Mouse (Mus musculus): ENCODE data around the gene Lpcat1. TPM values are rescaled to one million over a fixed set of nuclear protein-coding genes. Genes with fewer than 3 reads are reported as not detected.

Gene Lpcat1
- polyA plus RNA-seq, 1 experiment from 2014 or later, result 48.5 TPM

- no peak overlapping the region for H3K27ac ChIP-seq
- no peak for ATAC-seq
- no peaks in the 10 kb centered on the region; the same call in 1 of the 2 replicates for H3K36me3 ChIP-seq (ENCODE audit: poor library complexity, severe bottlenecking)
- H3K9ac ChIP-seq, result peak overlapping the region; percentile 28; the same call in 1 of the 2 replicates
- H3K27me3 ChIP-seq, result no peaks in the 10 kb centered on the region
- peaks cover 35% of the 10 kb centered on the region for H3K4me1 ChIP-seq
- 73% methylated on average over 9 of the region's 9 CpGs for WGBS
- no peak overlapping the region for H3K4me3 ChIP-seq
- H3K9me3 ChIP-seq (replicated peaks), result no peaks in the 10 kb centered on the region
- peak overlapping the region; percentile 87 for H3K4me2 ChIP-seq
Measured at GRCm38 (mm10) chr13:73469257-73469967, 2.4 kb downstream of the Lpcat1 start.

GRCm38 (mm10) chr13:73472481-73472880 is 5.5 kb downstream of the Lpcat1 start:
- Histone ChIP-seq H3K36me3 (ENCODE audit: poor library complexity, severe bottlenecking) (no peaks in the 10 kb centered on the region; the same call in 1 of the 2 replicates), H3K9ac (no peak overlapping the region), H3K27me3 (no peaks in the 10 kb centered on the region), H3K4me3 (no peak overlapping the region), H3K9me3 (replicated peaks) (no peaks in the 10 kb centered on the region), H3K4me2 (no peak overlapping the region), H3K4me1 (peaks cover 39% of the 10 kb centered on the region), H3K27ac (no peak overlapping the region)
- ATAC-seq, result no peak
- 78% methylated on average over 3 of the region's 3 CpGs for WGBS

GRCm38 (mm10) chr13:73473746-73474145 is 6.7 kb downstream of the Lpcat1 start:
- Histone ChIP-seq H3K9me3 (replicated peaks) (no peaks in the 10 kb centered on the region), H3K27me3 (no peaks in the 10 kb centered on the region), H3K4me1 (peaks cover 30% of the 10 kb centered on the region), H3K4me2 (no peak overlapping the region), H3K36me3 (ENCODE audit: poor library complexity, severe bottlenecking) (no peaks in the 10 kb centered on the region; the same call in 1 of the 2 replicates), H3K9ac (no peak overlapping the region), H3K4me3 (no peak overlapping the region), H3K27ac (no peak overlapping the region)
- ATAC-seq, result no peak
- 92% methylated on average over 2 of the region's 2 CpGs for WGBS

GRCm38 (mm10) chr13:73474163-73474562 is 7.2 kb downstream of the Lpcat1 start:
- 87% methylated on average over 6 of the region's 6 CpGs for WGBS
- no peak overlapping the region for H3K4me3 ChIP-seq
- no peak overlapping the region for H3K9ac ChIP-seq
- H3K27ac ChIP-seq, result no peak overlapping the region
- no peak overlapping the region for H3K4me2 ChIP-seq
- peaks cover 25% of the 10 kb centered on the region for H3K4me1 ChIP-seq
- H3K9me3 ChIP-seq (replicated peaks), result no peaks in the 10 kb centered on the region
- no peaks in the 10 kb centered on the region; the same call in 1 of the 2 replicates for H3K36me3 ChIP-seq (ENCODE audit: poor library complexity, severe bottlenecking)
- ATAC-seq, result no peak
- H3K27me3 ChIP-seq, result no peaks in the 10 kb centered on the region

- no peaks in the 10 kb centered on the region for H3K9me3 ChIP-seq (replicated peaks)
- 95% methylated on average over 12 of the region's 12 CpGs for WGBS
- H3K36me3 ChIP-seq (ENCODE audit: poor library complexity, severe bottlenecking), result no peaks in the 10 kb centered on the region; the same call in 1 of the 2 replicates
- H3K4me1 ChIP-seq, result peaks cover 14% of the 10 kb centered on the region; the same call in 1 of the 2 replicates
- no peak overlapping the region; the same call in 1 of the 2 replicates for H3K27ac ChIP-seq
- no peak overlapping the region for H3K4me3 ChIP-seq
- H3K9ac ChIP-seq, result no peak overlapping the region
- H3K4me2 ChIP-seq, result no peak overlapping the region
- ATAC-seq, result no peak
- no peaks in the 10 kb centered on the region for H3K27me3 ChIP-seq
Measured at GRCm38 (mm10) chr13:73475058-73475980, 8.3 kb downstream of the Lpcat1 start.

DNA sequence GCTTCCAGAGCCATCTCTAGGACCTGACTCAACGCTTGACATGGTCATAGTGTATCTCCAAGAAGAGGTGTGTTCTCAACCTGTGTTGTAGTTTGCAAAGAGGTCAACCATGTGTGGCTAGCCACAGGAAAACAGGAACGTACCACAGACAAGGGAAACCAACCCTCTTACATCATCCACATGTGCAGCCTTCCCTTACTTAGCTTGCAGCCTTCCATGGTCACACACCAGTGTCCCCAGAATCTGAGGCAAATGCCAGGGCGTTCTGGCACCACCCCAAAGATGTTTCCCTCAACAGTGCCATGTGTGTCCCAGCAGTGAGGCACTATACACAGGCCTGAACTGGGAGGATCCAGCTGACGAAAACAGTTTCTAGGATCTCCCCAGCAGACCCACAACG is 9.3 kb downstream of the Lpcat1 start:
- no peak overlapping the region for H3K4me2 ChIP-seq
- no peaks in the 10 kb centered on the region for H3K36me3 ChIP-seq (ENCODE audit: poor library complexity, severe bottlenecking)
- no peaks in the 10 kb centered on the region for H3K27me3 ChIP-seq
- 90% methylated on average over 5 of the region's 5 CpGs for WGBS
- H3K9me3 ChIP-seq (replicated peaks), result no peaks in the 10 kb centered on the region
- peaks cover 4% of the 10 kb centered on the region; the same call in 1 of the 2 replicates for H3K4me1 ChIP-seq
- no peak for ATAC-seq
- H3K27ac ChIP-seq, result no peak overlapping the region
- H3K4me3 ChIP-seq, result no peak overlapping the region
- no peak overlapping the region for H3K9ac ChIP-seq

- Histone ChIP-seq H3K4me2 (no peak overlapping the region), H3K4me1 (peaks cover 4% of the 10 kb centered on the region; the same call in 1 of the 2 replicates), H3K27ac (no peak overlapping the region), H3K9me3 (replicated peaks) (no peaks in the 10 kb centered on the region), H3K36me3 (ENCODE audit: poor library complexity, severe bottlenecking) (no peaks in the 10 kb centered on the region), H3K9ac (no peak overlapping the region), H3K27me3 (no peaks in the 10 kb centered on the region), H3K4me3 (no peak overlapping the region)
- ATAC-seq, result no peak
- 89% methylated on average over 8 of the region's 8 CpGs for WGBS
Measured at GRCm38 (mm10) chr13:73476796-73477195, 9.8 kb downstream of the Lpcat1 start.

DNA sequence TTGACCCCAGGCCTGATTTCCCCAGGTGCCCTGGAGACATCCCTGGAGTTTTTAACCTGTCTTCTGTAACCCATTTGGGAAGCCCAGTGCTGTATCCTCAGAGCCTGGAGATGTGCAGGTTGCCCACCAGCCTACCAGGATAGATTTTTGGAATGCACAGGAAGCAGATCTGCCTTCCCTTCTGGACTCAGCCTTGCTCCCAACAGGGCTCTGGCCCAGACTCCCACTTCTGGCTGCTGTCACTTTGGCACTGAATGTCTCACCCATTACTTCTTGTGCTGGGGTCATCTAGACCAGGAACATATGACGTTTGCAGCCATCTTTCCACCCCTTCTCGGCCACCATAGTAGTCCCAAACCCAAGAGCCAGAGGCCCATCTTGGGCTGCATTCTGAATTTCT is 10.8 kb downstream of the Lpcat1 start:
- Histone ChIP-seq H3K9ac (no peak overlapping the region), H3K4me1 (peaks cover 4% of the 10 kb centered on the region; the same call in 1 of the 2 replicates), H3K36me3 (ENCODE audit: poor library complexity, severe bottlenecking) (no peaks in the 10 kb centered on the region), H3K27me3 (no peaks in the 10 kb centered on the region), H3K4me3 (no peak overlapping the region), H3K9me3 (replicated peaks) (no peaks in the 10 kb centered on the region), H3K27ac (no peak overlapping the region), H3K4me2 (no peak overlapping the region)
- ATAC-seq, result no peak
- WGBS, result 78% methylated on average over 2 of the region's 2 CpGs

DNA sequence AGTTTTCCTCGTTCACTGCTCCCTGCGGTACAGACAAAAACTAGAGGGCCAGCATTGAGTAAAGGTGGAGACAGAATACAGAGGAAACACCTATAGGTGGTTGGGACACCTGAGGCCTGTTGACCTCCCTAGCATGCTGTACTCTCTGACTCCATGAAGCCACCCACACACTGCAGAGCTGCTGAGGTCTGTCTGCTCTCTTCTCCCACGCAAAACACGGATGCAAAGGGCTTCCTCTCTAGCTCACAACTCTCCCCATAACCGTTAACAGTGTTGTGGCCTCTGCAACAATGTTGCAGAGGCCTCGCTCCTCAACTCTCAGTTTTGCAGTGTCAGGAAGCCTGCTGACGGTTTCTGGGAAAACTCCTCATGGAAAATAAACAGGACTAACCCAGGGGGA is 15.5 kb downstream of the Lpcat1 start:
- Histone ChIP-seq H3K4me1 (no peaks in the 10 kb centered on the region), H3K4me3 (no peak overlapping the region), H3K27ac (no peak overlapping the region), H3K9me3 (replicated peaks) (0 out of 2 replicates have a peak, but pooled peaks cover 6% of the 10 kb centered on the region), H3K4me2 (no peak overlapping the region), H3K9ac (no peak overlapping the region), H3K36me3 (ENCODE audit: poor library complexity, severe bottlenecking) (peaks cover 33% of the 10 kb centered on the region), H3K27me3 (no peaks in the 10 kb centered on the region)
- no peak for ATAC-seq
- WGBS, result 88% methylated on average over 7 of the region's 7 CpGs

DNA sequence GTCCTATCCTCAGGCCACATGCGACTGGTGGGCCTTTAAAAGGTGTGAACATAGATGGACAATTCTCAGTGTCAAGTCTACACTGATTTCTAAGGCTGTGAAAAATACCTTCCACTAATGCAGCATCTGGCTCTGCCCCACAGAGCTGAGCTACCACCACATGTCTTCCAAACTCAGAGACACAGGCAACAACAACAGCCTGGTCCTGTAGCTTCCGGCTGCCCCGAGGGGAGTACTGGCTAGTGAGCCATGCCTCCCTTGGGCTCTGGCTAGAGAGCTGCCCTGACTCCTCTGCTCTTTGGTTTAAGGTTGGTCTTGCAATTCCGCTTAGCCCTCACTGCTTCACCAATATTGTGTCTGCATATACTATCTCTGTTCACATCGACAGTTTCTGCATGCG is 16.3 kb downstream of the Lpcat1 start:
- H3K4me2 ChIP-seq, result no peak overlapping the region
- 93% methylated on average over 6 of the region's 6 CpGs for WGBS
- no peaks in the 10 kb centered on the region for H3K4me1 ChIP-seq
- no peak overlapping the region for H3K27ac ChIP-seq
- no peak for ATAC-seq
- no peak overlapping the region for H3K9ac ChIP-seq
- H3K9me3 ChIP-seq (replicated peaks), result 0 out of 2 replicates have a peak, but pooled peaks cover 6% of the 10 kb centered on the region
- no peak overlapping the region for H3K4me3 ChIP-seq
- H3K27me3 ChIP-seq, result no peaks in the 10 kb centered on the region
- peaks cover 39% of the 10 kb centered on the region for H3K36me3 ChIP-seq (ENCODE audit: poor library complexity, severe bottlenecking)

DNA sequence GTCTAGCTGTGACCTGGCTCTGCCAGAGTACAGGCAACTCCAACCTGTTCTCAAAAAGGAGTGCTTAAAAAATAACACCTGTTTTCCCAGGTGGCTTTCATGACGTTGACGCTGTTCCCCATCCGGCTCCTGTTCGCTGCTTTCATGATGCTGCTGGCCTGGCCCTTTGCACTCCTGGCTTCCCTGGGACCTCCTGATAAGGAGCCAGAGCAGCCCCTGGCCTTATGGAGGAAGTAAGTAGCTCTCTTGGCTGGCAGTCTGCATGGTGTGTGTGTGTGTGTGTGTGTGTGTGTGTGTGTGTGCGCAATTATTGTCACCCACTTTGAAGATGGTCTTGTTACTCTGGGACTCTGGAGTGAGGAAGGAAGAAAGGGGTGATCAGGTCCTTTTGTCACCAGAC is 17.2 kb downstream of the Lpcat1 start:
- Histone ChIP-seq H3K4me1 (no peaks in the 10 kb centered on the region), H3K9me3 (replicated peaks) (0 out of 2 replicates have a peak, but pooled peaks cover 6% of the 10 kb centered on the region), H3K4me3 (no peak overlapping the region), H3K9ac (no peak overlapping the region), H3K27ac (no peak overlapping the region), H3K4me2 (no peak overlapping the region), H3K36me3 (ENCODE audit: poor library complexity, severe bottlenecking) (peaks cover 47% of the 10 kb centered on the region), H3K27me3 (no peaks in the 10 kb centered on the region)
- no peak for ATAC-seq
- WGBS, result 97% methylated on average over 5 of the region's 5 CpGs

DNA sequence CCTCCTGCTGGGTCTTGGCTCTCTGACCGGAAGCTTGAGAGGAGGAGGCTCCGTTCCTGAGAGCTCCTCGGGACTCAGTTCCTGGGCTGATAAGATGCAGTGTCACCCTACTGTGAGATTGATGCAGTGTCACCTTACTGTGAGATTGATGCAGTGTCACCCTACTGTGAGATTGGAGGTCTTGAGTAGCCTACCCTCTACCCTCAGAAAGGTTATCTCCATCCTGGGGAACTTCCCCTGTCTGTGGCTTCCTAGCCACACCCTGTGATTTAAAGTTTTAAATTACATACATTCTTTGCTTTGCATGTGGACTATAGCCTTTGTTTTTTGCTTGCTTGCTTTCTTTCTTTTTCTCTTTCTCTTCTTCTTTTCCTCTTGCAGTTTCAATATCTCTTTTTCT is 21.1 kb downstream of the Lpcat1 start:
- H3K9me3 ChIP-seq (replicated peaks), result 0 out of 2 replicates have a peak, but pooled peaks cover 6% of the 10 kb centered on the region
- WGBS, result 88% methylated on average over 3 of the region's 3 CpGs
- peaks cover 84% of the 10 kb centered on the region for H3K36me3 ChIP-seq (ENCODE audit: poor library complexity, severe bottlenecking)
- H3K9ac ChIP-seq, result no peak overlapping the region
- ATAC-seq, result no peak
- no peak overlapping the region for H3K4me3 ChIP-seq
- H3K27me3 ChIP-seq, result no peaks in the 10 kb centered on the region
- H3K4me1 ChIP-seq, result no peaks in the 10 kb centered on the region; the same call in 1 of the 2 replicates
- no peak overlapping the region for H3K27ac ChIP-seq
- no peak overlapping the region for H3K4me2 ChIP-seq
